Mouse (Mus musculus): ENCODE measurements around the gene Trib2. TPM values are rescaled to one million over a fixed set of nuclear protein-coding genes. Genes with fewer than 3 reads are reported as not detected.

Trib2 gene
- polyA plus RNA-seq, 1 experiment: 2.9 TPM

GRCm38 (mm10) chr12:15761453-15762116 is 55.1 kb downstream of the Trib2 start:
- Histone ChIP-seq H3K4me1 (ENCODE audit: control insufficient read depth, insufficient read depth, insufficient read length, low read length) (no peaks in the 10 kb centered on the region), H3K4me3 (ENCODE audit: insufficient read depth, low read depth, low read length) (no peak overlapping the region), H3K27ac (replicated peaks; ENCODE audit: low read depth, low read length) (no peak overlapping the region)

GRCm38 (mm10) chr12:15760684-15761083 is 56.0 kb downstream of the Trib2 start:
- no peak overlapping the region for H3K4me3 ChIP-seq (ENCODE audit: insufficient read depth, low read depth, low read length)
- H3K27ac ChIP-seq (replicated peaks; ENCODE audit: low read depth, low read length): no peak overlapping the region
- H3K4me1 ChIP-seq (ENCODE audit: control insufficient read depth, insufficient read depth, insufficient read length, low read length): no peaks in the 10 kb centered on the region

GRCm38 (mm10) chr12:15758866-15759265 is 57.9 kb downstream of the Trib2 start:
- no peaks in the 10 kb centered on the region for H3K4me1 ChIP-seq (ENCODE audit: control insufficient read depth, insufficient read depth, insufficient read length, low read length)
- no peak overlapping the region for H3K27ac ChIP-seq (replicated peaks; ENCODE audit: low read depth, low read length)
- no peak overlapping the region for H3K4me3 ChIP-seq (ENCODE audit: insufficient read depth, low read depth, low read length)

- no peak overlapping the region for H3K4me3 ChIP-seq (ENCODE audit: insufficient read depth, low read depth, low read length)
Observed at GRCm38 (mm10) chr12:15757351-15757750, 59.4 kb downstream of the Trib2 start.

GRCm38 (mm10) chr12:15755030-15755690 is 61.6 kb downstream of the Trib2 start:
- no peaks in the 10 kb centered on the region for H3K4me1 ChIP-seq (ENCODE audit: control insufficient read depth, insufficient read depth, insufficient read length, low read length)
- no peak overlapping the region for H3K27ac ChIP-seq (replicated peaks; ENCODE audit: low read depth, low read length)
- H3K4me3 ChIP-seq (ENCODE audit: insufficient read depth, low read depth, low read length): no peak overlapping the region

More at GRCm38 (mm10) chr12:15757351-15757750, 59.4 kb downstream of the Trib2 start:
- no peaks in the 10 kb centered on the region for H3K4me1 ChIP-seq (ENCODE audit: control insufficient read depth, insufficient read depth, insufficient read length, low read length)
- H3K27ac ChIP-seq (replicated peaks; ENCODE audit: low read depth, low read length): no peak overlapping the region

- Histone ChIP-seq H3K4me3 (ENCODE audit: insufficient read depth, low read depth, low read length) (no peak overlapping the region), H3K4me1 (ENCODE audit: control insufficient read depth, insufficient read depth, insufficient read length, low read length) (no peaks in the 10 kb centered on the region), H3K27ac (replicated peaks; ENCODE audit: low read depth, low read length) (no peak overlapping the region)
Observed at GRCm38 (mm10) chr12:15754602-15755001, 62.1 kb downstream of the Trib2 start.

- Histone ChIP-seq H3K4me3 (ENCODE audit: insufficient read depth, low read depth, low read length) (no peak overlapping the region), H3K27ac (replicated peaks; ENCODE audit: low read depth, low read length) (no peak overlapping the region), H3K4me1 (ENCODE audit: control insufficient read depth, insufficient read depth, insufficient read length, low read length) (peaks cover 3% of the 10 kb centered on the region; the same call in 1 of the 2 replicates)
Observed at GRCm38 (mm10) chr12:15749646-15750195, 67.0 kb downstream of the Trib2 start.

- Histone ChIP-seq H3K4me1 (ENCODE audit: control insufficient read depth, insufficient read depth, insufficient read length, low read length) (peaks cover 3% of the 10 kb centered on the region; the same call in 1 of the 2 replicates), H3K4me3 (ENCODE audit: insufficient read depth, low read depth, low read length) (no peak overlapping the region), H3K27ac (replicated peaks; ENCODE audit: low read depth, low read length) (no peak overlapping the region)
Observed at GRCm38 (mm10) chr12:15745752-15746151, 71.0 kb downstream of the Trib2 start.

Measured in brown adipose tissue, adult 24 weeks (tissue).